Mouse (Mus musculus) adrenal gland, adult 8-10 months (tissue): ENCODE results near the gene Eml3. TPM values are rescaled to one million over a fixed set of nuclear protein-coding genes. Genes with fewer than 3 reads are reported as not detected.
"Not testable (repeated sequence)": the region's sequence is repeated elsewhere in the genome, so short reads cannot be mapped to it uniquely, and the experiment has no call there.

ENCODE experiments used
- DNase-seq: peaks from one replicate; pipeline ENCODE4 v3.0.0; 2022
- total RNA-seq, 4 experiments: library from RNA; stranded (reverse); gene quantifications; 2 replicates each; pipeline ENCODE4 v1.2.4; 2022

Gene Eml3
- 10 to 100 TPM; 57.9 to 87.6 (median 79.6) TPM for total RNA-seq

DNA sequence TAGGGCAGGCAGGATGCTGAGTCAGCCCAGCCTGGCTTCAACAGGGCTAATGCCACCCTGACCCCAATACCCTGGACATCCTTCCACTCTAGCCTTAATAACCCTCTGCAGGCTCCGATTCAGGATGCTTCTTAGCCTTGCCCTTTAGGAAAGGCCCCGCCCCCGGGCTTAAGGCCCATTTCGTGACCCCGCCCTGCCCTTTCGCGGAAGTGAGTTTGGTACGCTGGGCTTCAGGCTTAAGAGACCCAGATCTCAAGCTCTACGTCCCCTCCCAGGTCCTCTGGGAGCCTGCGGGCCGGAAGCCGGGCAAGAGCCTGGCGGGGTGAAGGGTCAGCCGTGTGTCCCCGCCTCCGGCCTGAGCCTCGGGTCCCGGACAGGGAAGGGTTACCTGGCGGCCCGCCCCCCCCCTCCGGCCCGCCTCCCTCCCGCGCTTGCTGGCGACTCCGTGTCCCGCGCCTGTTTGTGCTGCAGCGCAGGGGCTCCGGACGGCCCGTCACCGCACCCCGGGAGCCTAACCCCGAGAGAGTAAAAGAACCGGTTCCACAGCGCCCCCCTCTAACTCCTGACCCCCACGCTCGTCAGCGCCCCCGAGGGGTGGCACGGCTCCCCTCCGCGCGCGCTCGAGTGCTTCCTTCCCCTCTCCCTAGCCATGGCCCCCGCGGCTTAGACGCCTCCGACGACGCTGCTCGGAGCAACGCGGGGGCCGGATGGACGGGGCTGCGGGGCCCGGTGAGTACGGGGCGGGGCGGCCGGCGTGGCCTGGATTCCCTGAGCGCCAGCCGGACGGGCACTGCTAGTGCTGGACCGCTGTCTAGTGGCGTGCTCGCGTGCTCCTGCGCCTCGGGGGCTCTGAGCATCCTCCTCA is at the start of gene Eml3, which contains the start of gene Rom1:
Eml3 (plus strand) TSS at position 329 of the 865 bp plus-strand sequence.
Rom1 (minus strand) TSS at position 133 of the 865 bp plus-strand sequence.
- DNase-seq = peak; percentile 94

- peak; percentile 91 for DNase-seq
Observed at GRCm38 (mm10) chr19:8880311-8881033, 48.9 kb upstream of the Eml3 start, which contains the start of gene Uqcc3. TSS of gene Uqcc3 (minus strand) at chr19:8880923.

DNA sequence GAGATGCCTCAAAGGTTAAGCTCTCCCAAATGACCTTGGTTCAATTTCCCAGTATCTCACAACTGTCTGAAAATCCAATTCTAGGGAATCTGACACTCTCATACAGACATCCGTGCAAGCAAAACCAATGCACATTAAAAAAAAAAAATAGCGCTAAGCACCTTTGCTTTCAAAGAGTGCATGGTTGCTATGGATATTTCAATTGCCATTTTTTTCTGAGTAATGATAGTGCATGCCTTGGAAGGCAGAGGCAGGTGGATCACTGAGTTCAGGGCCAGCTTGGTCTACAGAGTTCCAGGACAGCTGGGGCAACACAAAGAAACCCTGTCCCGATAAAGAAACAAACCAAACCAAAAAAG is 48.3 kb upstream of the Eml3 start:
- no peak for DNase-seq

DNA sequence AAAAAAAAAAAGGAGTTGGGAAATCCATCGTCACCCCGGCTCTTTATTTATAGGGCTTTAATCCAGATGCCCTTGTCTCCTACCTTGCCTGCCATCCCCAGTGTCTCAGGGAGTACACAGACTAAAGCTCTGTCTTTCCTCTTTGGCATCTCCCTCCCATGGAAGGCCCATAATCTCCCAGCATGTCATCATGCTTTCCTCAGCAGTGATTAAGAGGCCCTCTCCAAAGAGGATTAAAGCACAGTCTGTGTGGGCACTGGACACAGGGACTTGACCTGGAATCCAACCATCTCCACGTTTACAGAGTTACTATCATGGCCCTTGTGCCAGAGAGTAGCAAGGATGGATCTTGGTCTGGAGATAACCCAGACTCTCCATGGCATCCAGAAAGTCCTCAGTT is 45.7 kb upstream of the Eml3 start, which contains the start of the genes Lbhd1 and Gm49403:
Lbhd1 (plus strand) TSS at position 117 of the 400 bp plus-strand sequence.
Gm49403 (plus strand) TSS at position 315 of the 400 bp plus-strand sequence.
- DNase-seq = no peak

- DNase-seq = no peak
Observed at GRCm38 (mm10) chr19:8886916-8887584, 42.3 kb upstream of the Eml3 start.

GRCm38 (mm10) chr19:8887585-8888463 is 41.5 kb upstream of the Eml3 start:
- no peak for DNase-seq

GRCm38 (mm10) chr19:8888511-8889385 is 40.6 kb upstream of the Eml3 start, which contains the start of the genes 1810009A15Rik and Gm49416:
TSS of gene 1810009A15Rik (plus strand) at chr19:8888853.
TSS of gene Gm49416 (plus strand) at chr19:8888926.
- peak; percentile 93 for DNase-seq

GRCm38 (mm10) chr19:8892829-8893766 is 36.3 kb upstream of the Eml3 start, which contains the start of gene Ints5:
TSS of gene Ints5 (plus strand) at chr19:8893005.
- peak; percentile 72 for DNase-seq

DNA sequence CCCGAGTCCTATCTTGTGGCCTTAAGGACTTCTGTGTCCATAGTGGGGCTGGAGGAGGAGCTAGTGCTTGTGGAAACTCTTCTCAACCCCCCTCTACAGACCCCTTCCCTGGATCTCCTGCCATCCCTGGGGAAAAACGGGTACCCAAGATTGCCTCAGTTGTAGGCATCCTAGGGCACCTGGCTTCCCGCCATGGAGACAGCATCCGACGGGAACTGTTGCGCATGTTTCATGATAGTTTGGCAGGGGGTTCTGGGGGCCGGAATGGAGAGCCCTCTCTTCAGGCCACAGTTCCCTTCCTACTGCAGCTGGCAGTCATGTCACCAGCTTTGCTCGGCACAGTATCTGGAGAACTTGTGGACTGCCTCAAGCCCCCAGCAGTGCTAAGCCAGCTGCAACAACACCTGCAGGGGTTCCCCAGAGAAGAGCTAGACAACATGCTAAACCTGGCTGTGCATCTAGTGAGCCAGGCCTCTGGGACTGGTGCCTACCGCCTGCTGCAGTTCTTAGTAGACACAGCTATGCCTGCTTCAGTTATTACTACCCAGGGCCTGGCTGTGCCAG is 33.9 kb upstream of the Eml3 start:
- DNase-seq = no peak

DNA sequence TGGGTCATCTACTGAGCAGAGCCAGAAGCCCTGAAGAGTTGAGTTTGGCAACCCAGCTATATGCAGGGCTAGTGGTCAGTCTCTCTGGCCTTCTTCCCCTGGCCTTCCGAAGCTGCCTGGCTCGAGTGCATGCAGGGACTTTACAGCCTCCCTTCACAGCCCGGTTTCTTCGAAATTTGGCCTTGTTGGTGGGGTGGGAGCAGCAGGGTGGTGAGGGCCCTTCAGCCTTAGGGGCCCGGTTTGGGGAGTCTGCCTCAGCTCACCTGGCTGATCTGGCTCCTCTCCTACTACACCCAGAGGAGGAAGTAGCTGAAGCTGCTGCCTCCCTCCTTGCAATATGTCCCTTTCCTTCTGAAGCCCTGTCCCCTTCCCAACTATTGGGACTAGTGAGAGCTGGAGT is 33.1 kb upstream of the Eml3 start:
- not testable (repeated sequence) for DNase-seq

- peak; percentile 51 for DNase-seq
Observed at GRCm38 (mm10) chr19:8897211-8897864, 32.0 kb upstream of the Eml3 start.

DNA sequence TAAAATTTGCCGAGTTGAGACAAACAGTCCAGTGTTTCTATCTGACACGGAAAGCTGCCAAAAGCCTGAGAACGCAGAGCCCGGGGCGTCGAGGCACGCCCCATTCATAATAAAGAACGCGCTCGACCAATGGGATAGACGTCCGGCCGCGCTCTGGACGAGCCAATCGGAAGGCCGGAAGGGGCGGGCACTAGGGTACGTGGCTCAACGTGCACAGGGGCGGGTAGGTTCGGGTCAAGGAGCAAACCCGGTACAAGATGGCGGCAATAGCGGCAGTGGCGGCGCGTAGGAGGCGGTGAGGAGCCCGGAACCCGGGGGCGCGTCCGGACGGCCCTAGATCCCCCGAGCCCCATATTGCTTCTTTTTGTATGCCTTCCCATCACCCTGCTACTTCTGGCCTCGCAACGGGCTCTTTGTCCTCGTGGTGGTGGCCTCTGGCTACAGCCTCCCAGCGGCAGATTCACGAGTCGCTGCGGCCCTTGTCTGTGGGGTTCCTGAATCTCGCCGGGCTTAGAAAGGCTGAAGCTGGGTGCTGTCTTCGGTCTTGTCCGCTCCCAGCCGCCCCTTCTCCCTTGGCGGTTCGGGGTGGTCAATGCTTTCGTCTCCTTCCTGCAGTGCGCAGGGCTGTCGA is 31.4 kb upstream of the Eml3 start, which contains the start of gene Ganab:
Ganab (plus strand) TSS at position 207 of the 631 bp plus-strand sequence.
- DNase-seq = peak; percentile 96

GRCm38 (mm10) chr19:8898576-8898975 is 30.8 kb upstream of the Eml3 start:
- no peak for DNase-seq

DNA sequence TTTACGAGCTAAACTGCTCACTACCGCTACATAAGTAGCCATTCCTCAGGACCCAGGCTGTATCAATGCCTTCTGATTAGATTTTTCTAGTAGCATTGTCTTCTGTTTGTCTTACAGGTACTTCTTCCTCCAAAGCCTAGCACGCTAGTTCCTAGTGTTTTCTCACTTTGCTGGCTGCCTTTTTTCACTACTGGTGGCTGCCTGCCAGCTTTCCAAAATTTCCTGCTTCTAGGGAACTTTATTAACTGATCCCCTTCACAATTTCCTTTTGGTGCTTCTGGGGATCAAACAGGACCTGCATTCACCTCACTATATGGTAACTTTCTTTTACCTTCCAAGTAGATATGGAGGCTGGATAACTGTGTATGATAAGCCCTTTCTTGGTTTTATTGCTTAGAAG is 30.3 kb upstream of the Eml3 start:
- DNase-seq = no peak

DNA sequence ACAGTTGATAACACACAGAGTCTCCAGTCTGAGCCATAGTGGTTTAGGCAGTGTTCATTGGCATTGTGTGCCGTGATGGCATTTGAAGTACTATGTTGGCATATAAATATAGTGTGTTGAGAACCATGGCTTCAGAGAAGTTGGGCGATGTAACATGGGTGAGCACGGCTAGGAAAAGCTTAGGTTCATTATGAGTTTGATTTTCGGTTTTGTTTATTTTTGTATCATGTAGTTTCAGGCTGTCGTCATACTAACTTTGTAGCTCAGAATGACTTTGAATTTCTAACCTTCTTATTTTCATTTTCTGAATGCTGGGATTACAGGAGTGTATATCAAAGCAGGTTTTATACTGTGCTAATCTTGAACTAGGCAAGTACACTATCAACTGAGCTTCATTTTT is 25.9 kb upstream of the Eml3 start:
- DNase-seq = no peak

DNA sequence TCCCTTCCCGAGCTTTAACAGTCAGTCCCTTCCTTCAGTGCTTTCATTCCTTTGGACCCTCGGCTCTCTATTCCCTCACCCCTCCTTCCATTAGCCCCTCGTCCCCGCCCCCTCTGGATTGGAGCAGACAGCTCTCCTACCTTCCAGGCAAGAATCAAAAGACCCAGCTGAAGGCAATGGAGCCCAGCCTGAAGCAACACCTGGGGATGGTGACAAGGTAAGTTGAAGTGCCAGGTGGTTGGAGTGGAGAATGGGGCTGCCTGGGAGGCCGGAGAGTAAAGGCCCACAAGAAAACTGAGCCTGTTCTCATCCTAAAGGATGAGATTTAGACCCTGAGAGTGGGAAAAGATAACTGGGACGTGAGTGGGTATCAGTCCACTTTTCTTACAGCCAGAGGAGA is 20.8 kb upstream of the Eml3 start:
- no peak for DNase-seq

- no peak for DNase-seq
Observed at GRCm38 (mm10) chr19:8911810-8912209, 17.5 kb upstream of the Eml3 start.

- no peak for DNase-seq
Observed at GRCm38 (mm10) chr19:8914212-8914611, 15.1 kb upstream of the Eml3 start.
